Mouse (Mus musculus) G1E (cell line): ENCODE measurements at regions not wholly inside any gene's neighbourhood (a gene's known extent, or its start where the extent isn't known, plus 50 kb on each side); places are given as distances from the start of the nearest gene placed in this dataset.

Experiments used
- ATAC-seq: 2 replicates; pipeline ENCODE4 v1.8.0; 2016; ENCODE audit warnings: mild to moderate bottlenecking; ENCODE audit not compliant: insufficient number of reproducible peaks, poor library complexity, low FRiP score, severe bottlenecking; ENCODE audit errors: extremely low read depth
- DNase-seq: peaks from one replicate; pipeline ENCODE4 v3.0.0; 2012; ENCODE audit warnings: low spot score
- H3K27me3 ChIP-seq: 2 replicates; pipeline ENCODE4 v1.6.1; 2012; ENCODE audit warnings: mild to moderate bottlenecking, low read length, inconsistent platforms; ENCODE audit not compliant: insufficient read depth
- H3K36me3 ChIP-seq: replicated peaks from 2 replicates; pipeline ENCODE3; 2012; ENCODE audit warnings: mild to moderate bottlenecking, inconsistent platforms
- H3K4me1 ChIP-seq: 2 replicates; pipeline ENCODE4 v1.6.1; 2012; ENCODE audit warnings: low read depth, low read length, inconsistent platforms, mixed read lengths; ENCODE audit not compliant: insufficient read depth
- H3K4me3 ChIP-seq: 2 replicates; pipeline ENCODE4 v1.5.1; 2012; ENCODE audit warnings: low read depth, mild to moderate bottlenecking, inconsistent platforms, low read length, moderate library complexity, mixed read lengths
- H3K9me3 ChIP-seq: replicated peaks from 2 replicates; pipeline ENCODE4 v1.6.1; 2012; ENCODE audit warnings: inconsistent platforms
- CTCF ChIP-seq: IDR thresholded peaks from 2 replicates; pipeline ENCODE4 v1.5.1; 2012; ENCODE audit warnings: low read depth, low read length, inconsistent platforms, mixed read lengths
- GATA1 ChIP-seq: IDR thresholded peaks from 2 replicates; pipeline ENCODE4 v1.6.1; 2012; ENCODE audit warnings: borderline replicate concordance, low read length, inconsistent platforms, mixed read lengths
- GATA2 ChIP-seq: IDR thresholded peaks from 2 replicates; pipeline ENCODE4 v1.6.1; 2012; ENCODE audit warnings: low read depth, low read length, inconsistent platforms, borderline replicate concordance
- POLR2AphosphoS5 ChIP-seq: IDR thresholded peaks from 2 replicates; pipeline ENCODE4 v1.6.1; 2012; ENCODE audit warnings: low read depth, low read length, inconsistent platforms; ENCODE audit not compliant: insufficient replicate concordance
- TAL1 ChIP-seq: conservative IDR thresholded peaks from 2 replicates; pipeline ENCODE4 v1.6.1; 2012; ENCODE audit warnings: low read depth, low read length, inconsistent platforms, mixed read lengths

DNA sequence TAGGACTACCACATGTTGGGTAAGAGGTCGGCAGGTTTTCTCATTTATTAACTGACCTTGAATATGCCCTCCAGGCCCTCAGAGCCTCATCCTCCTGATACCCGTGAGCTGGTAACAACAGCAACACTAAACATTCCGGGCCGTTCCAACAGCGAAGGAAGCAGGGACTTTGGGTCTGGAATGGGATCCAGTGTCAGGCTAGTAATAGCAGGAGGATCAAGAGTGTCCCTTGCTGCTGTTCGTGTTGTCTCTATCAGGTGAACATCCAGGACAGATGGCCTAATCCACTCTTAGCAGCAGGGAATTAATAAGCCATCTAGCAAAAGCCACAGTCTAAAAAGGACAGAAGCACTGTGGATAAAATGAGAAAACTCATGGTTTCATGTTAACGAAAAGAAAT lies 106.7 kb downstream of the Cpeb2 start:
- TF ChIP-seq GATA1 = no peak
- TF ChIP-seq GATA2 = no peak
- TF ChIP-seq TAL1 = no peak
- TF ChIP-seq CTCF = no peak
- TF ChIP-seq POLR2AphosphoS5 = no peak
- H3K4me3 ChIP-seq = no peak overlapping the region
- H3K27me3 ChIP-seq = peaks cover 18% of the 10 kb centered on the region
- no peaks in the 10 kb centered on the region for H3K9me3 ChIP-seq
- H3K36me3 ChIP-seq = no peaks in the 10 kb centered on the region
- no peak for ATAC-seq
- no peak for DNase-seq
- 0 out of 2 replicates have a peak, but pooled peaks cover 3% of the 10 kb centered on the region for H3K4me1 ChIP-seq

DNA sequence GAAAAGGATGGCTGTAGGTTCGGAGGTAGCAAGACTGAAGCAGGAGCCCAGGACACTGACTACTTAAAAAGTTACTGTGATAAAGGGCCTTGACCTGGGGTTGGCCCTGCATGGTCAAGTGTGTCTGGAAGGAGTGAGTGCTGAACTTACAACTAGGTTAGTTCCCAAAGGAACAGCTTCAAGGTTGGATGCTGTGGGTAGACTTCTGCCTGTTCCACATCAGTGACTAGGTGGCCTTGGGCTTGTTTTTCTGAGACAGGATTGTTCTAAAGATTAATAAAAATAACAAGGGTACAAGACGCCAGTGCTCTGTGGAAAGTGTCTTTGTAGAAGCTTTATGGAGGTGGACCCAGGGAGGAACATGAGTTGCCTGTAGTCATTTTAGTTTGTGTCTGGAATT lies 108.5 kb downstream of the Cpeb2 start:
- TF ChIP-seq CTCF (no peak), POLR2AphosphoS5 (no peak), TAL1 (no peak), GATA1 (no peak), GATA2 (no peak)
- H3K36me3 ChIP-seq = no peaks in the 10 kb centered on the region
- H3K4me1 ChIP-seq = 0 out of 2 replicates have a peak, but pooled peaks cover 3% of the 10 kb centered on the region
- DNase-seq (no peak), ATAC-seq (no peak)
- H3K9me3 ChIP-seq = no peaks in the 10 kb centered on the region
- peaks cover 18% of the 10 kb centered on the region for H3K27me3 ChIP-seq
- no peak overlapping the region for H3K4me3 ChIP-seq

DNA sequence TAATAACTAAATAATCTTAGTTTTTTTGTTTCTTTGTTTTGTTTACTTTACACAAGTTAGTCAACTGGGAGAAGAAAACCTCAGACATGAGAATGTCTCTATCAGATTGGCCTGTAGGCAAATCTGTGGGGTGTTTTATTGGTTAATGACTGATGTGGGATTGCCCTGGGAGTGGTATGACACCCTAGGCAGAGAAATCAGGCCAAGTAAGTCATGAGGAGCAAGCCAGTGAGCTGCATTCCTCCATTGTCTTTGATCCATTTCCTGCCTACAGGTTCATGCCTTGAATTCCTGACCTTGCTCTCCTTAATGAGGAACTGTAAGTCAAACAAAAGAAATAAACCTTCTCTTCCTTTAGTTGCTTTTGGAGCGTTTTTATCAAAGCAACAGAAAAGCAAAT lies 111.5 kb downstream of the Cpeb2 start:
- H3K4me1 ChIP-seq = no peaks in the 10 kb centered on the region
- no peak for ATAC-seq
- H3K4me3 ChIP-seq = no peak overlapping the region
- no peaks in the 10 kb centered on the region for H3K9me3 ChIP-seq
- no peak for DNase-seq
- H3K27me3 ChIP-seq = 0 out of 2 replicates have a peak, but pooled peaks cover 8% of the 10 kb centered on the region
- TF ChIP-seq GATA1 (no peak), POLR2AphosphoS5 (no peak), CTCF (no peak), TAL1 (no peak), GATA2 (no peak)
- no peaks in the 10 kb centered on the region for H3K36me3 ChIP-seq

DNA sequence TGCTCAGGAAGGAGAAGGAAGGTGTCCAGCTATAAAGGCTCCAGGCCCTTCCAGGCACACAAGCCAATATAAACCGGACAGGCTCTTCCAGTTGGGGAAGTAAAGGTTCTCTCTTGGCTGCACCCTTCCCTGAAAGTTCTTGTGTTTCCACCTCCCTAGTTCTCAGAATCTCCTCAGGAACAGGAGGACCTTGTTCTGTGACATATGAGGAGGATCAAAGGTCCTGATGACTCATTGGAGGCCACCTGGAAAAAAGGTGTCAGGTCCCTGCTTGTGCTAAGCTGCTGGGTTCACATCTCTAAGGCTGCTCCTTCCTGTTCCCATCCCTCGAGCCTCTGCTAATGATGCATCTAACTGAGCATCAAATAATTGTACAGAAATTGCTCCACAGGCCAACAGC lies 118.0 kb downstream of the Cpeb2 start:
- TF ChIP-seq GATA2 (no peak), GATA1 (no peak), POLR2AphosphoS5 (no peak)

DNA sequence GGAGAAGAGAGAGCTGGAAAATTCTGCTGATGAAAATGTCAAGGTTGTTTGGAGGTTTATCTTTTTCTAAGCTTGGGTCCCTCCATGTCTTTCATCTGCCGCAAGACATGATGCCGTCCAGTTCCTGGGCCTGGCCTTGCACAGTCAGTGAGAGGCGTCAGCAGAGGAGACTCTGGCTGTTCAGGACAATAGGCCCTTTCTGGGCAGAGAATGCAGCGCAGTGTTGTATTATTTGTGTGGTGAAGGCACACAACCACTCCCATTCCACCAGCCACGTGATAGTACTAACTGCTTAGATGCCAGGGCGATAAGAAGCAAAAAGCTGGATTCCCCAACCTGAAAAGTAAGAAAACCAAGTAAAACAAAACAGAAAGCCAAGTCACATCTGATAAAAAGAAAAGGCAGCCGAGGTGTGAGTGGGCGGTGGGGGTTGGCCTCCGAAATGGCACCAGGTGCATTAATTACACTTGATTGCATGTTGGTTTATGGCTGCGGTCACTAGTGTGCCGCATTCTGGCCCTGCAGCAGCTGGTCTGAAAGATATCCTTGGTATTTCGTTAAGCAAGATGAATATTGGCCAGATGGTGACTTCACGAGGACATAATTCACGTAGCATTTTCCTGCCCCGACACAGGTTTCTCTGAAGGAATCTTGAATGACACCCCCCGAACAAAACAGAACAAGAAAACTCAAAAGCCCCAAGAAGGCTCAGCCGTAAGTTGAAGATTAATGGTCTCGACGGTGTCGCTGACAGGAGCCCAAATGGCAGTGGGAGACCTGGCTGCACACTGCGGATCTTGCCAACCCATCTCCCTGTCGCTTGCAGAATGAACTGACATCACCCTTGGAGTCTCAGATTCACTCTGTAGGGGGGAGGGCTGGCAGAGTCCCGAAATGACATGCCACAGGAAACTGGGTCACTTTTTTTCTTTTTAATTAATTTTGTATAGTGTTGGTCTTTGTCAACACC lies 120.3 kb downstream of the Cpeb2 start:
- Histone ChIP-seq H3K9me3 (no peaks in the 10 kb centered on the region), H3K27me3 (no peaks in the 10 kb centered on the region), H3K36me3 (no peaks in the 10 kb centered on the region), H3K4me1 (peaks cover 73% of the 10 kb centered on the region), H3K4me3 (peak overlapping the region; percentile 64)
- ATAC-seq (peak; percentile 11), DNase-seq (peak; percentile 9)
- TF ChIP-seq TAL1 (peak; percentile 86), CTCF (no peak), GATA2 (no peak), GATA1 (no peak)

More for the DNA sequence above, 118.0 kb downstream of the Cpeb2 start:
- Histone ChIP-seq H3K4me1 (peaks cover 54% of the 10 kb centered on the region), H3K9me3 (no peaks in the 10 kb centered on the region), H3K27me3 (no peaks in the 10 kb centered on the region), H3K36me3 (no peaks in the 10 kb centered on the region), H3K4me3 (no peak overlapping the region)
- DNase-seq (no peak), ATAC-seq (no peak)

DNA sequence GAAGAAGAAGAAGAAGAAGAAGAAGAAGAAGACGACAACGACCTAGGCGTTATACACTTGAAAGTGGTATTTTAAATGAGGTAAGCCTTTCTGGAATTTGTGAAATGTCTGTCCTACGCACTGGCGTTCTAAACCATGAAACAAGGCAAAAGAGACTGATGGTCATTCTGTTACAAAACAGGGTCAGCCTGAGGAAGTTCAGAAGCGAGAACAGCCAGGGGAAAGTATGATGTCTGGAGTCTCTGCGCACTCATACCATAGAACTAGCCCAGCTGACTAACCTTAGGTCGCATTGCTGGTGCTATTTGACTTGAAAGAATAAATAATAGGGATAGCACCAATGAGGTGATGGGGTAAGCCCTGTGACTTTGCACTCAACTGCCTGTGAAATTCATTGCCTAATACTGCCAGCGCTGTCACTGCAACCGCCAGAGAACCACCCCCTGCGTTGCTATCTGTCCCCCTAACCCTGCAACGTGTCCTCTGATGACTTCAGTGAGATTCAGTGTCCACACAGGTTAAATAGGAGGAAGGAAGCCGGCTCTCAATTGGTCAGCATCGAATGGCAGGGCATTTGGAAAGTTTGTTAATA lies 121.5 kb downstream of the Cpeb2 start:
- peak; percentile 16 for ATAC-seq
- no peak for TF ChIP-seq GATA2
- H3K36me3 ChIP-seq = no peaks in the 10 kb centered on the region
- H3K27me3 ChIP-seq = no peaks in the 10 kb centered on the region
- H3K4me3 ChIP-seq = peak overlapping the region; percentile 72
- H3K9me3 ChIP-seq = no peaks in the 10 kb centered on the region
- peak; percentile 43 for DNase-seq
- H3K4me1 ChIP-seq = peaks cover 78% of the 10 kb centered on the region
